Mouse (Mus musculus) A20 (cell line): ENCODE data around the gene Slc7a15.
"Not testable (repeated sequence)": the region's sequence is repeated elsewhere in the genome, so short reads cannot be mapped to it uniquely, and the experiment has no call there.

ENCODE experiments used
- DNase-seq: peaks from one replicate; pipeline ENCODE4 v3.0.0-alpha.2; 2011; ENCODE audit warnings: low read depth, low spot score

The Slc7a15 gene

DNA sequence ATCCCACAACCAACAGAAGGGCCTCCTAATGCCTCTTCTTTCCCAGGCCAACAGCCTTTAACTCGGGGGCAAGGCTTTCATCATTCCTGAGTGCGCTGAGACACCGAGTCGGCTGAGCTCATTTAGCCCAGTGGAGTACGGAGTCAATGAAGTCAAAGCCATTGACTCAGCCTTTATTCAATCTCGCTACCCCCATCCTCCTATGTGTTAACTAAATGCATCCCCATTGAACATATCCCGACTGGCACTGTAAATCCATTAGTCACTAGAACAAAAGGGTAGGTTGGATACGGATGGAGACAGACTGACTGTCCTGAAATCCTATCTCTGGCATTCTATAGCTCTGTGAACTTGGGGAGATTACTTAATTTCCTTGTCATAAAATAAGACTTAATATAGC is 36.7 kb downstream of the Slc7a15 start:
- DNase-seq: not testable (repeated sequence)

DNA sequence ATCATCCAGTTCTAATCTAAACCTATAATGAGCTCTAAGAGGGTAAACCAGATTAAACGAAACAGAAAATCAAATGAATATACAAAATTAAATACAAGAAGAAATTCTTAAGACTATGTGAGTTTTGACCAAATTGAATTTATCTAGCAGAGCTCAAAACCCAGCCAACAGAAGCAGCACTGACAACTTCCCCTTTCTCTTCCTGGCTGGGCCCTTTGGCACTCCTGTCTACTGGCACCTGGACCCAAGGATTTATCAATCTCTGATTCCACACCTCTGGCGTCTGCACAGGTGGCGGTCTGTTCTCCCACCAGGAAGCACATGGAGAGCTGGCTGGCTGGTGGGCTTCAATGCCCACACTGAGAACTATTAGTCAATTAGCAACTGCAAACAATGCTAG is 39.0 kb downstream of the Slc7a15 start:
- DNase-seq: peak; percentile 36

DNA sequence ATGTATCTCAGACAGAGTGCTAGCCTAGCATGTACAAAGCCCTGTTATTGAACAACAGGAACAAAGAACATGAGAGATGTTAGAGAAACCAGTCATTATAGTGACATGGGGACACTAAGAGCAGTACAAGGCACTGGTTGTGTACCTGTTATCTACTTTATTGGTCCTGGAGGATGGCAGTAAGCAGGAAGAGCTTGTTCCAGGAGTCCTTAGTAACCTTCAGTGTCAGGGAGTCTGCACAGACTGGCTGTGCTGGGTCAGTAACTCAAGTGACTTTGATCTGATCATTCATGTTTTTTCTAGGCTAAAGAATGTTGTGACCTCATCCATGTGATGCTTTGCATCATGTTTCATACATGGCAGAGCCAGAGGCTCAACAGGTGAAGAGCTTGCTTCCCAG is 42.7 kb downstream of the Slc7a15 start:
- no peak for DNase-seq

DNA sequence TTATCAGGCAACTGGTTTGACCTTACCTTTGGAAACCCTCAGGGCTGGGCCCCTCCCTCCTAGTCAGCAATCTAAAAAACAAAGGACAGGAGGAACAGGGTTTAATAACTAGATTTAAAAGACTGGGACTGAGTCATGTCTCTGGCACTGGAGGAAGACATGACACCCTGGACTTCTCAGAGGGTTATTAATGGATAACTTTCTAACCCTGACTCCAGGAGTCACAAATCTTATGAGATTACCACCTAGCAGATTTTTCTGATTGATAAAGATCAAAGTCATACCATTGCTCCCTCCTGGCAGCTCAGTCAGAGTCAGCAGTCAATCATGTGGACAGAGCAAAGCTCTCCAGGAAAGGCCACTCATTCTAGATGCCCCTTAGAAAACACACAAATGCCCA is 43.4 kb downstream of the Slc7a15 start:
- no peak for DNase-seq

DNA sequence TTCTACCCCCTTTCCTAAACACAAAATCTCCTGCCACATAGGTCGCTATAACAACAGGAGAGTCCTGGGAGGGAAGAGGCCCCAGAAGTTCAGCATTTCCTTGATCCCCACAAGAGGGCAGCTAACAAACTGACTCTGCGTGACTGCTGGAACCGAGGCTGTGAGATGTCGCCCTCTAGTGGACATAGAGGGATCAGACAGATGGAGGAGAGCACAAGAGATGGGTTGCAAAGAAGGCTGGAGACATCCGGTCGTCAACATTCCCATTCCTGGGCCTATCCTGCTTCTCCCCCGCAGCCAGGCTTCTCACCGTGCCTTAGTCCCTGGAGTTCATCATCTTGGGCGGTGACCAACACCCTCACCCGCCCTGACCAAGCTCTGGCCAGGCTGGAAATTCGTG is 51.5 kb downstream of the Slc7a15 start:
- DNase-seq: peak; percentile 87

DNA sequence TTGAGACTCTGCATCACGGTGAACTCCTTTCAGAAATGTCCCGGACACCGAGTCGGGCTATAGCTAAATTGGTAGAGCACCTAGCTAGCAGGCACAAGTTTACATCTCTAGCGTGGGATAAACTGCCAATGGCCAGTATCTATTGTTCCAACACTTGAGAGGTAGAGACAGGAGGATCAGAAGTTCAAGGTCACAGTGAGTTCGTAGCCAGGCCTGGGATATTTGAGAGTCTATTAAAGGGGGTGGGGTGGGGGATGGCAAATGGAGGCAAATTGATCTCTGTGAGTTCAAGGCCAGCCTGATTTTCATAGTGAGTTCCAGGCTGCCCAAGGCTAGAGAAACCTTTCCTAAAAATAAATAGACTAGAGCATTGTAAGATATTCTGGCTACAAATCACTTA is 52.1 kb downstream of the Slc7a15 start:
- no peak for DNase-seq

DNA sequence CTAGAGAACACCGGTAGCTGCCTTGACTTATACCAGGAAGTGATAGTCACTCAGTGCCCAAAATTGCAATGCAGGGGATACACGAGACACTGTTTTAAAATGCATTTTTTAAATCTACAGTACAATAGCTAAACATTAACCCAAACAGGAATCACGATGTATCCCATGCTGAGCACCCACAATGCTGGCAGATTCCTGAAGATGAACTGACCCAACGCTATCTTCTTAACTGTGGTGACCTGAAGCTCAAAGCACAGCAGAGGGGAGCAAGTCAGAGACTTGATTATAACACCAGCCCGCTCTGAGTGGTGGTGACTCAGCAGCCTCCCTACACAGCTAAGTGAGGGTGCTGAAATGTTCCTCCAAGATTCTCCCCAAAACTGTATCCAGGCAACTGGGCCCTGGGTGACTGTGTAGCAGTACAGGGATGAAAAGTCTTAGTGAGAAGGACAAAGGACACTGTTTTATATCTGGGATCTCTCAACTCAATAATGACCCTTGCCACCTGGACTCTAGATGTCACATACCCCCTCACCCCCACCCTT is 53.7 kb downstream of the Slc7a15 start:
- DNase-seq: no peak

DNA sequence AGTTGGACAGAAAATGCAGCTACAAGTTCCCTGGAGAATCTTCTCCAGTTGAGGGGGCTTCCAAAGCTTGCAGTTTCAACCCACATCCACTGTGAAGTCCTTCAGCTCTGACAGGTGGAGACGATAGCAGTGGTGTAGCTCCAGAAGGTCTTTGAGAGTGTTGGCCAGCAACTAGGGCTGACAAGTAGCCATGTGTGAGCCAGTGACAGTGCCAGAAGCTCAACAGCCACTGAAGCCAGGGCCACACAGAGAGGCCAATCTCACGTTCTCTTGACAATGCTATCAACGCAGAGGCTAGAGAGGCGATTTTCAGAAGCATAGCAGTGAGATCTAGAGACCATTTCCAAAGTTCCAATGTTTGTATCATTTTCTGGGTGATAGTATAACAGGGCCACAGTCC is 56.5 kb downstream of the Slc7a15 start:
- no peak for DNase-seq

DNA sequence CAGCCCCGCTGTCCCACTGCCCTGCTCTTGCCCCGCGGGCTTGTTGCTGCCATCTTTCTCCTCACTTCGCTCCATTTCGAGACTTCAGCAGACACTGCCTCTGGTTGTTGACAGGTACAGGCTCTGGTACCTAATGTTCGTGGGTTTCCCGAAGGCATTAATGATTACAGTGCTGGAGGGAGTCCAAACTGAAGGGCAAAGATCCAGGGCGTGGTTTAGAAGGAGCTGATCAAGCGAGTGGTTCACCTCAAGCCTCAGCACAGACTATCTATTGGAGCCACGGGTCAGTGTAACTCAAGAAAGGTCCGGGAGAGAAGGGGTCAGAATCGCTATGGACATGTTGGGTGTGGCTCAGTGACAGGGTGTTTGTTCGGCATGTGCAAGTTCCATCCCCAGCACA is 59.4 kb downstream of the Slc7a15 start:
- no peak for DNase-seq

DNA sequence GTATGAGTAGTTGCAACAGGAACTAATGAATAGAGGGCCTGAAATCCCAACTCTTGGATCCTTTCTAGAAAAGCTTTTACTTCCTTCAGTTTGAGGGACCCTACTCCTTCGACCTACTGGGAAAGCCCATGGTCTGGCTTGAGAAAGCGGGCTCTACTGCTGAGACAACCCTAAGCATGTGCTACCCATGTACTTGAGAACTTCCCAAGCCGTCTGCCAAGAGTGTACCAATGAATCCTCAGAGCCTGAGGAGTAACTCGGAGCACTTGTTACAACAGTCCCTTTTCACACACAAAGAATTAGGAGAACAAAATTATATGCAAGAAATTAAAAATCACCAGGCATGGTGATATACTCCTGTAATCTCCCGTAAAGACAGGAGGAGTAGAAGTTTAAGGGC is 61.6 kb downstream of the Slc7a15 start:
- DNase-seq: no peak

DNA sequence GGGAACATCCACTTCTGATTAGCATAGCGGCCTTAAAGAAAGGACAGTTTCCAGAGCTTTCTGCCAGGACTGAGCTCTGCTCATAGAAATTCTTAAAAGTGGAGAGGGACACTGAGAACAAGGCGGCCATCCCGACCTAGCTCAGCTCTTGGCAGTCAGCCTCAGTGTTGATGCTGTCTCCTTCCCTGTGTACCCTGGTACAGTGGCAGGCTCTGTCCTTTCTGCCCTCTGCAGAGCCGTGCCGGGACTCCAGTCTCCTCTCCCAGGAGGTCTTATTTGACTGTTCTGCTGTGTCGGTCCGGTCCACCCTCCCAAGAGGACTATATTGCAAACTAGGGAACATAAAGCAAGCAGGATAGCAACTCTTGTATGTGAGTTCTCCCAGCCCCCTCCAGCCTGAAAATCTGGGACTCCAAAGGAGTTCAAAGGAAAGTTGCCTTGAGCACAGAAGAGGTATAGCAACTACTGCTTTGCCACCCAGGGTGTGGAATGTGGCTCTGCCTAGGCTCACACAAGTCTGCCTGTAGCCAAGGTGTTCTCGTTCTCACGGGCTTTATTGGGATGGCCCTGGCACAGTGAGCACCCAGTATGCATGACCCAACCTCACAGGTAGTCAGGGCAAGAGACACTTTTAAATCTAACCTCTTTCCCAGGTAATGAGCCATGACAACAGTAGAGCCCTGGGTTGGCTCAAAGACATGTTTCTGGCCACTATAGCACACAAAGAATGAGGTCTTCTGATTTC is 62.5 kb downstream of the Slc7a15 start:
- DNase-seq: no peak

DNA sequence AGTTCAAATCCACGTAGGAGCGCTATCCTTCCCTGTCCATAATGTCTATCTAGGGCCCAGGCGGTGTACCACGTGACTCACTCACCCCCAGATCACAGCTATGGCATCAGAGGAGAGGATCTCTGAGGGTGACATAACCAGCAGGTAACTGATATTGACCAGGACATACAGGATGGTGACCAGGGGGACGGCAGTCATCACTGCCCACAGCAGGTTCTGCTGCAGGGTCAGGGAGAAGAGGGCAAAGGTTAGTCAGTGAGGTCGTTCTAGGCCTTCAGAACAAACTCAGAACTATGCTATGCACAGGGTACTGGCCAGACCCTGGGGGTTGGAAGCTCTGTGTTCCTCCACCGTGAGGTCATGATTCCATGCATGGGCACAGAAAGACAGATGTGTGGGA is 63.3 kb downstream of the Slc7a15 start:
- DNase-seq: no peak

DNA sequence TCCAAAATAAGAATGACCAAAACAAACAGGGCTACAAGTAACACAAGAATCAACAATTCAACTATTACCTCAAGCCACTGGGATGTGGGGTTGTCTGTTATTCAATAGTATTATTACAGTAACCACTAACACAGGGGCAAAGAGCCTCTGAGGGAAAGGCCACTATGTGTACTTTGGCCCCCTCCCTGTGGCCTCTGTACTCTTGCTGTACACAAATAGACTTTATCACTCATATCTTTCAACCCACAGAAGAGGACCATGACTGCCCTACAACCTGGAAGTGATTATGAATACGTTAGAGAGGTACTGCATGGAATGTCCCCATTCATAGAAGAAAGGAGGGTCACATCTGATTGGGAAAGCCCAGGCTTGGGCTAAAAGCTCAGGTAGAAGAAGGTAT is 64.0 kb downstream of the Slc7a15 start:
- no peak for DNase-seq

DNA sequence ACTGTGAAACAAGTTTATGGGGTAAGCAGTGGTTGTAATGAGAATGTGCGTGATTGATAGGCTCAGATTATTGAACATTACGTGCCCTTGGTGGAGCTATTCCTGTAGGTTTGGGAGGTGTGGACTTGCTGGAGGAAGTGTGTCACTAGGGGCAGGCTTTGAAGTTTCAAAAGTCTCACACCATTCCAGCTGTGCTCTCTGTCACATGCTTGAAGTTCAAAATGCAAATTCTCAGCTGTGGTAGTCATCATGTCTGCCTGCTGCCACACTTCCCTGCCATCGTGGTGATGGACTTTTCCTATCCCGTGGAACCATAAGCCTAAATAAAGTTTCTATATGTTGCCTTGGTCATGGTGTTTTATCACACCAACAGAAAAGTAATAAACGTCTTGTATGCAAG is 71.1 kb downstream of the Slc7a15 start:
- DNase-seq: peak; percentile 32

DNA sequence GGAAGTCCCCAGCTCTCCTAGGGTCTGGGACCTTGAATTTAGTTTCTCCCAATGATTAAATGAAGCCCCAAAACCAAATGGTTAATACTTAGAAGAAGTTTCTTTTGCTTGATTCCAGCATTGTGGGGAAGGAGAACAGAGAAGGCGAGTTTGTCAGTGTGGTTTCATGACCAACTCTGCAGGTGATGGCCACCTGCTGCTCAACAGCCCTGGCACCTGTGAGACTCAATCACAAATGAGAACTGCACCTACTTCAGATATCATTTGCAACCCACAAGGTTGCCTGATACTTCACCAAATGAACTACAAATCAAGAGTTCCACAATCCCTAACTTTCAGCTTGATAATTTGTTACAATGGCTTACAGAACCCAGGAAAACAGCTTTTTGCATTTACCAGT is 71.7 kb downstream of the Slc7a15 start:
- DNase-seq: peak; percentile 42

DNA sequence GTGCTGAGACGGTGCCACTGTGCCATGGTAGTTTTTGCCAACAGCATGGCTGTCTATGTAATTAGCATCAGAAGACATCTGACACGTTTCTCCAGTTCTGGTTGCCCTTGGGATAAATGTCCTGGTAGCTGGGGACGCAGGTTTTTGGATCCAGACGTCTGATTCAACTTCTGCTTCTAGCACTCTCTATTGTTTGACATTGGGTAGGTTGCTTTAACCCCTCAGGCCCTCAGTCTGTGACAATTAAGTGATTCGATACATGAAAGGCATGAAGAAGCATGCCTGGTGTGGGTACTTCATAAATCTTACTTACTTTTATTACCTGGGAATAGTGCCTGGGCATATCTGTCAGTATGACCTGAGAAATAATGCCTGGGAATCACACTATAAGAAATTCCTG is 74.8 kb downstream of the Slc7a15 start:
- DNase-seq: no peak

DNA sequence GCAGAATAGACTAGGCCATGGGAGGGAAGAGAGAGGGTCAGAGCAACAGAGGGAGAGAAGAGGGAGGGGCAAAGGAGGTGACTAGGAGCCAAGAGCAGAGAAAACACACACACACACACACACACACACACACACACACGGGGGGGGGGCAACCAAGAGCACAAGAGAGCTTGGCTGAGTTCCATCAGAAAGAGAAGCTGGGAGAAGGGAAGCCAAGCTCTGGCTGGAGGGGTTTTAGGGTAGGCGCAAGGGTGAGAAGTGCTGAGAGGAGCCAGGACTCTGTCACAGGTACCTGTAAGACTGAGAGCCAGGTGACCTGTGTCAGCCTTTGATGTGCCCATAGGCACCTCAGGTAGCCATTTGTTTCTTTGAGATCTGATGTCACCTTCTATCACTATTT is 76.2 kb downstream of the Slc7a15 start:
- DNase-seq: no peak

DNA sequence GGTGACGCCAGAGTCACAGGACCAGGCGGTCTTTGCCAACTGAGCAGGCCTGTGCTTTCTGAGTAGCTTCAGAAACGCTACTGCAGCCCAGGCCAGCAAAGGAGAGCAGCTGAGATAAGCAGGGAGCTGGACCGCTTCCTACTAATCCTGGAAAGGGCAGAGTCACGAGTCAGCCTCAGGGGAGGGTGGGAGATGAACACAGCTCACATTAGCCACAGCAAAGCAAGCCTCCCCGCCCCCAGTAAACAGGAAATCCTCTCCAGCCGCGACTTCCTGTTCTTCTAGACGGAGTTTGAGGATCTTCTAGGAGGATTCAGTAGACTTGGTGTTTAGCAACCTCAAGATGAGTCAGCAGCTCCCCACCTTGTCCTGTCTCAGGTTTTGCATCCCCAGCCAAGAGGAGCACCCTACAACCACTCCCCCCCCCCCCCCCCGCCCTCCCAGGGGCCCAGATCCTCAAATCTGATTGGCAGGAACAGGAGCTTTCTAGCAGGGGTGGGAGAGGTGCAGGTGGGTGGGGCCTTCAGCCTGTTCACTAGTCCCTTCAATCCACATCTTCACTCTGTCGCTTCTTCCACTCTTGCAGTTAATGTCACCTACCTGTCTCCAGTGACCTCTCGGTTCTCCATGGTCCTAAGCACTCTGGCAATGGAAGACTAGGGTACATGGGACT is 77.4 kb downstream of the Slc7a15 start:
- DNase-seq: peak; percentile 57

DNA sequence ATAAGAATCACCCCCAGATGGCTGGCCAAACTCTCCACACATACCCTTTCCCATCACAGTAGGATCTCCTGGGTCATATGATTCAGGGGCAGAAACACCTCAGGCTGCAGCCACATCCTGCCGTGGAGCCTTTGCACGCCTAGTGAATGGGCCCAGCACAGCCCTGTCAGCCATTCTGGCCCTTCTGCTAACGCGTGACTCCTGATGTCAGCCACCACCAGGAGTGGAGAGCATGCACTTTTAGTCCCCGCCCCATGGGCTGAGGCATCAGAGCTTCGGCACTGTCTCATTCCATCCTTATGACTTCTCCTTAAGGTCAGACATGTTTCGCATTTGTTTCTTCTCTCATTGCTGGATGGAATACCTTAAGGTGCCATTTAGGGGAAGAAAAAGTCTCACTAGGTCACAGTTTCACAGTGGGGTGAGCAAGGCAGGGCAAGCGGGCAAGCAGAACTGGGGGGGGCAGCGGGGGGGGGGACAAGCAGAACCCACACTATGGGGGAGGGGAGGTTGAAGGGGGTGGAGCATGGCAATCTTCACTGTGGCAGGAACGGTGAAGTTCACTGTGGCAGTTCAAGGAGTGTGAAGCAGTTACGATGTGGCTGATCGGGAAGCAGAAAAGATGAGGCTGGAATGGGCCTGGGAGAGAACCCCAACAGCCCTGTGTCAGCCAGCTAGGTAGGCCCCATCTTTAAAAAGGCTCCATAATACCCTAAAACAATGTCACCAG is 79.3 kb downstream of the Slc7a15 start:
- DNase-seq: no peak

DNA sequence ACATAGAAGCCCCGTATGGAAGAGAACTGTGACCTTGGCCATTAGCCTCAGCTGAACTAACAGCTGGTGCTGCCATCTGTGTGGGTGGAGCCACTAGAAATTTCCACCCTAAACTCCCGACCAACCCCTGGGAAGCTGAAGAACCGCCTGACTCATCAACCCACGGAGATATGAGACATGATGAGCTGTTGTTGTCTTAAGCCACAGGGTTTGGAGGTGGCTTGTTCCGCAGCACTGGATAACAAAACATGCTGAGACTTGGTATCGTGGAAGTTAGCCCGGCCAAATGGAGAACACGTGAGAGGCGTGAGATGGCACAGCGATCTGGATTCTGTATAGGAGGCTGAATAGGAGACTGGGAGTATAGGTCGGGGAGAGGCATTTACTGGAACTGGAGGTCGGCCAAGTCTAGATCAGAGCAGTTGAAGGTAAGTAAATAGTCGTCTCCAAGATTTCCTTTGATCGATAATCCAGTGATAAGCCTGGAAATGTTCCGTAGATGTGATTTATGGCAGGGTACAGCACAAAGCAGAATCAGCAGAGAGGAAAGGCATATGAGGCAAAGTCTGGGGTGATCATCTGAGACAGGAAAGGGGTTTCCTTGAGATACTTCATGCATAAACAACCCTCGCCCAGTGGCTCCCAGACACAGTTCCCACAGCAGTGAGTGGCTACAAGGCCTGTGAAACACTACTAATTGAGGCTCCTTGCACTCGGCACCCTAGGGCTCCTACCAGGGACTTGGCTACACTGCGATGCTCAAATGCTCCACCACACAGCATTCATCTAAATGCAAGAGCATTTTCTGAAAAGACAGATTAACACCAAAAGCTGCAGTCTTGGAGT is 87.6 kb downstream of the Slc7a15 start:
- no peak for DNase-seq

DNA sequence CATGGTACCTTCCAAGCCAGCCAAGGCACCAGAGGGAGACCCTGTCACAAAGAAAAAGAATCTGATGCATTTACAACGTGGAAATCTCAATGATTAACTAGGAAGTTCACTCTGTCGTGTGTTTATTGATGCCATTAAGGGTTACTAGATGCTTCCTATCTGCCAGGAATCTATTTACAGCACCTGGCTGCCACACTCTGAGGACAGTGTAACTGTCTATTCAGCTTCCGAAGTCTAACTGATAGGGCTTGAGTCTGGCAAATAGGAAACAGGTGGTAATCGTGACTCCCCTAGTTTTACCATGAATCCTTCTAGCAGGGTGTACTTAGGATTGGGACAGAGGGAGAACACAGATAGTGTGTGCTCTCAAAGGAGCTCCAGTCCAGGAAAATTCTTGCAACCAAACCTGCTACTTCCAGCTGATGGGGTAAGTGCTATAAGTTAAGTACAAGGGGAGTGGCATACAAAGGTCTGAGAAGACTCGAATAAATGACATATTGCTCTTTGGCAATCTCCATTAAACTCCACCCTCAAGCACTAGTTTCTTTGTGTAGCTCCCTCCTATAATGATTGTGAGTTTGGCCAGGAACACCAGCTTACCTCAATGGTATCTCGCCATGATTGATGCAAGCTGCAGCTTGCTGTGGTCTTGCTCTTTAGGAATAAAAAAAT is 88.4 kb downstream of the Slc7a15 start:
- DNase-seq: no peak
